Mouse (Mus musculus) left cerebral cortex, adult 9 months (tissue): Measurements from ENCODE around the gene Pcyt1a.
A peak's percentile ranks its signal among the peaks of the same experiment; 100 is the strongest.

Experiments used
- DNase-seq, 2 experiments: peaks; one replicate each; pipeline ENCODE4 v3.0.0; 2022; ENCODE audit warnings: low spot score in 2 of 2

Gene Pcyt1a

GRCm38 (mm10) chr16:32509066-32509942 lies 78.6 kb downstream of the Pcyt1a start:
- no peak for DNase-seq

DNA sequence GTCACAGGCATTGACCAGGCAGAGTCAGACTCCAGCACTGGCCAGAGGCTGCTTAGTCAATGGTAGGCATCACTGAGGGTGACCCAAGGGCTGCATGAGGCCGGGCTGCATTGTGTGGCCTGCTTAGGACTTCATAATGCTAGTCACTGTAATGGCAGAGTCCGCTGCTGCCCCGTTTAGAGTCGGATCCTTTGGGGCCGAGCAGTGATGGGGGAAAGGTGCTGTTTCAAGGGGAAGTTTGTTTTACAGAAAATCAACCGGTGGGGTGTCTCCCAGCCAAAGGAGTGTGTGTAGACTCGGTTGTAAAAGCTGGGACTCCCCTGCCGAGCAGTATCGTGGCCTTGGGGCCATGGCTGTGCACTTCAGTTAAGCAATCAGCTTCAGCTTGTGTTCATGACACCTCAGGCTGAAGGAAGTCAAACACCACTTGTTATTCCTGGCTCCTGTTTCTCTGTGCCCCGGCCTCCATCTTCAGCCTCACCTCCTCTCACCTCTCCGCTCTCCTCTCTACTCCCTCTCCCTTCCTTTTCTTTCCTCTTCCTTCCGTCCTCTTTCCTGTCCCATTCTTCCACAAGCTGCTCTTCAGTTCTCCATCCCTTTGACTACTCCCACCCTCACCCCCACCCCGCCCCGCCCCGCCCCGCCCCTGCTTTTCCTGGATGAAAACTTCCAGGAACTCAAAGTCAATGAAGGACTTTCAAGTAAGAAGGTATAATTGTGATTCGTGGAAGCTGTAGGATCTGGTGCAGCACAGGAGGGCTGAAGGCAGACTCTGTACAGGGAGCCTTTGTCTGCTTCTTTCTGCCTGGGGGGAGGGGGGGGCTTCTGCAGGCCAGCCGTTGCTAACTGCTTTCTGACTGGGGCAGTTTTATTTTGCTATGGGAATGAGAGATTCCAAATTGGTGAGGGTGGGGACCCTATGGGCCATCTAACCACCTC lies 79.9 kb downstream of the Pcyt1a start:
- DNase-seq, result no peak

GRCm38 (mm10) chr16:32511338-32511734 lies 80.6 kb downstream of the Pcyt1a start:
- DNase-seq, result no peak

- DNase-seq, result no peak
Measured at GRCm38 (mm10) chr16:32511827-32512490, 81.2 kb downstream of the Pcyt1a start.

- DNase-seq, result no peak
Measured at GRCm38 (mm10) chr16:32512921-32513320, 82.2 kb downstream of the Pcyt1a start.

DNA sequence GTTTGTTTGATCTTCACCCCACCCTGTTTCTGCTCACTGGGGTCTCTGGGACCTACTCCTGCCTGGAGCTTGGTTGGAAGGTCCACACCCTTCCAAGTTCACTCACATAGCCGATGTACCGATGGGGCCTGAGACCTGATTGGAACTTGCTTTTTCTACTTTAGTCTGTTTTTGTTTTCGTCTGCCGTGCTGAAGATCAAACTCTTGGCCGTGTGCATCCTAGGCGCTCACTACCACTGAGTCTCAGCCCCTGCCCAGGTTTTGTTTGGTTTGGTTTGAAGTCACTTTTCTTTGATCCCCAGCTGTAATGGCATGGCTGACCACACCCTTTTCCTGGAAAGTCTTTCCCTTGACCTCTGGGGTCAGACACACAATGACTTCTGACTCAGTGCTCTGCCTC lies 82.7 kb downstream of the Pcyt1a start:
- DNase-seq, result no peak

GRCm38 (mm10) chr16:32513948-32514347 lies 83.2 kb downstream of the Pcyt1a start:
- DNase-seq, result no peak

DNA sequence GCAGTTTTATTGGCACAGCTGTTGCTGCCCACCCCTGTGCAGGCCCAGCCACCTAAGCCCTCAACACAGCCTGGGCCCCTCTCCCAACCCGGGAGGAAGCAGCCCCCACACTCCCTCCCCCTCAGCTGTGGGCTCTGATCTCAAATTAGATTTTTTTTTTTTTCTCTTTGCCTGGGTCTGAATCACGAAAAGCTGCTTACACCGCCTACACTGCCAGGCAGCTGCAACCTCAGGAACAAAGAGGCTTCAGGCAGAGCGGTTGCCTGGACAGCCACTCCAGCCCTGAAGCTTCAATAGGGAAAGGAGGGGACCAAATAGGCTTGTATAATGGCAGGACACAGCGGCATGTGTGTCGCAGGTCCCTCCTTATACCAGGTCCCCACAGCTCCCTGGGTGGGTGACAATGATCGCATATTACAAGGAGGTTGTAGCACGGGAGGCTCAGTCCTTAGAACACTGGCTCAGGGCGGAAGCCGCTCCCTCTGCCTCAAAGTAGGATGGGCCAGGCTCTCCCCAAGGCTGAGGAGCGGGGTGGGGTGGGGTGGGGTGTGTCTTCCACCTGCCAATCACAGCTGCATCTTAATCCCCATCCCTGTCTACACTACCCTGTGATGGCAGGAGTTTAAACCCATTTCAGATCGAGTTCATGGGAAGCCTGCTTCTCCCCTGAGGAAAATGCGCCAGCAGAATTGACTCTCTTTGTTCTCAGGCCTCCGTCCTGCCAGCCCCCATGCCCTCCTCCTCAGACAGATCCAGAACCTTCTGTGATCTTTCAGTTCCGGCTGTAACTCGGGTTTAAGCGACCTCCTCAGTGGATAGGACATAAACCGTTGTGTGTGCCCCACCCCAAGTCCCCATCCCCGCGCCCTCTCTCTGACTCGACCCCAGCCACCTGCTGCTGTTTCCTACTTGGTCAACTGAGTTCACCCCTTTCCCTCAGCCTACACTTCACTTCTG lies 85.6 kb downstream of the Pcyt1a start:
- DNase-seq, result peak; percentile 79 to 87

- no peak for DNase-seq
Measured at GRCm38 (mm10) chr16:32517785-32518481, 87.2 kb downstream of the Pcyt1a start.

DNA sequence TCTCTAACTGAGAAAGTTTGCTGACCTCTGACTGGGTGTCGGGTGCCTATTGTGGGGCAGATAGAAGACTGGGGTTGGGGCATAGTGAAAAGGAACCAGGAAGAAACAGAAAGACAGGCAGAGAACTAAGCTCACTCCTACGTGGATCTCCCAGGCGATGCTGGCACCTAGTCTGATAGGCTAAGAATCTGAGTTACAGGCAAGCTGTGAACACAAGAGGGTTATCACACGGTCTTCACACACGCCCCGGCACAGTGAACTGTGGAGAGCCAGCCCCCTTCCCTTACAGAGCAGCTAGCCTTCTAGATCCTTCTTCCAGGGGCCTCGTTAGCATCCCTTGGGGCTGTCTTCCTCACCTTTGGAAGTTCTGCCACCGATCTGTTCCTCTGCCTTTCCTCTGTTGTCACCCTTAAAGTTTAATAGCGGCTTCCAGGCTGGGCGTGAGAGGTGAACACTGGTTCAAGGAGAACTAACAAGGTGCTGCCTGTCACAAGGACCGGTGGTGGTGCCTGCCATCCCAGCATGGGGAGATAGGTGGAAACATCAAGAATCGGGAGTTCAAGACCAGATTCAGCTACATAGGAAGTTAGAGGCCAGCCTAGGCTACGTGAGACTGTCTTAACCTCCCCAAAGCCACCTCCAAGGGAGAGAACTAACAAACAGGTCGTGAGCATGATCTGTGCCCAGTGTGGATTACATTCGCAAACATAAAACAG lies 89.1 kb downstream of the Pcyt1a start:
- DNase-seq, result no peak

DNA sequence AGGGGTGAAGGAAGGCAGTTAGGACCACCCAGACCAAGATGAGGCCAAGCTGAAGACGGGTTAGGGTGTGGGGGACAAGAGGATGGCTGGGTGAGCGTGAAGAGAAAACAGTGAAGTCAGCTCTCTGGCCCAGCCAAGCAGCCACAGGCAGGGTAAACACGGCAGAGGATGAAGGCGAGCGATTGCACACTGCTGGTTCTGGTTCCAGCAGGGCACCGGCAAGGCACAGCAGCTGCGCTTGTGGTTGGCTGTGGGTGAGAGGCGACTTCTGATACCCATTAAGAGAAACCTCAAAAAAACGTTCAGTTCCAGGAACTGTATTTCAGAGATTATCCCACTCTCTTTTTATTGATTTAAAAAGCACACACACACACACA lies 89.6 kb downstream of the Pcyt1a start:
- no peak for DNase-seq

- no peak for DNase-seq
Measured at GRCm38 (mm10) chr16:32522578-32523194, 92.0 kb downstream of the Pcyt1a start.

GRCm38 (mm10) chr16:32523462-32524243 lies 92.9 kb downstream of the Pcyt1a start:
- DNase-seq, result peak in 1 of 2 experiments; percentile 33

GRCm38 (mm10) chr16:32524244-32524615 lies 93.5 kb downstream of the Pcyt1a start:
- DNase-seq, result no peak
